Mouse (Mus musculus): ENCODE measurements at regions not wholly inside any gene's neighbourhood (a gene's known extent, or its start where the extent isn't known, plus 50 kb on each side); places are given as distances from the start of the nearest gene placed in this dataset.

- no peak for TF ChIP-seq POLR2A (IDR thresholded peaks at IDR 0.05; ENCODE audit: low read depth, low read length)
- TF ChIP-seq CTCF (IDR thresholded peaks at IDR 0.05; ENCODE audit: borderline replicate concordance, insufficient read depth, low read length) = no peak
These were observed 392.0 kb downstream of the Sox9 start for GRCm38 (mm10) chr11:113174011-113174507.

All from embryonic fibroblast, embryonic 13.5 days (primary cell).